Mouse (Mus musculus) neural tube, embryonic 15.5 days (tissue): ENCODE measurements around the gene Macf1. TPM values are rescaled to one million over a fixed set of nuclear protein-coding genes. Genes with fewer than 3 reads are reported as not detected.
"Not testable (repeated sequence)": the region's sequence is repeated elsewhere in the genome, so short reads cannot be mapped to it uniquely, and the experiment has no call there.

Experiments
- ATAC-seq: fragments of 200-750 bp; cut with Nextera tagmentation; 2 replicates; pipeline ENCODE4 v1.8.0; 2017; ENCODE audit warnings: mild to moderate bottlenecking, moderate TSS enrichment, moderate library complexity; ENCODE audit not compliant: low FRiP score
- H3K27ac ChIP-seq: fragments of 300-500 bp; sonication (generic); replicated peaks from 2 replicates; pipeline ENCODE4 v1.5.1; 2015; ENCODE audit warnings: mild to moderate bottlenecking, inconsistent platforms
- H3K27me3 ChIP-seq: fragments of 300-500 bp; sonication (generic); replicated peaks from 2 replicates; pipeline ENCODE4 v1.6.1; 2015; ENCODE audit warnings: inconsistent platforms
- H3K36me3 ChIP-seq: fragments of 300-500 bp; sonication (generic); 2 replicates; pipeline ENCODE4 v1.6.1; 2015; ENCODE audit warnings: inconsistent platforms
- H3K4me1 ChIP-seq: fragments of 300-500 bp; sonication (generic); 2 replicates; pipeline ENCODE4 v1.6.1; 2015; ENCODE audit warnings: inconsistent platforms
- H3K4me2 ChIP-seq: fragments of 300-500 bp; sonication (generic); 2 replicates; pipeline ENCODE4 v1.6.1; 2015; ENCODE audit warnings: inconsistent platforms, mild to moderate bottlenecking, moderate library complexity
- H3K4me3 ChIP-seq: fragments of 300-500 bp; sonication (generic); replicated peaks from 2 replicates; pipeline ENCODE4 v1.5.1; 2015; ENCODE audit warnings: mild to moderate bottlenecking, inconsistent platforms
- H3K9ac ChIP-seq: fragments of 300-500 bp; sonication (generic); replicated peaks from 2 replicates; pipeline ENCODE4 v1.6.1; 2015; ENCODE audit warnings: mild to moderate bottlenecking, inconsistent platforms
- H3K9me3 ChIP-seq: fragments of 300-500 bp; sonication (generic); replicated peaks from 2 replicates; pipeline ENCODE4 v1.6.1; 2016; ENCODE audit warnings: inconsistent platforms
- WGBS: fragments of 180-500 bp; shearing (Covaris S2); methylation state at CpG from one replicate; pipeline ENCODE4 v1.1.7; 2015; ENCODE audit warnings: mixed read lengths; 5-methylcytosine and 5-hydroxymethylcytosine counted together
- polyA plus RNA-seq: library from polyadenylated mRNA; unstranded; fragments of >200 nt; fragmentation: Nextera tagmentation; extraction: Ambion mirVana; gene quantifications from 2 replicates; pipeline ENCODE4 v1.2.1, GENCODE M21; 2015

Macf1 gene
- polyA plus RNA-seq, 1 experiment from 2014 or later, result 62.6 TPM

- Histone ChIP-seq H3K4me2 (peak overlapping the region; percentile 5; the same call in 1 of the 2 replicates), H3K9ac (no peak overlapping the region), H3K4me1 (peaks cover 73% of the 10 kb centered on the region), H3K36me3 (no peaks in the 10 kb centered on the region), H3K4me3 (no peak overlapping the region), H3K27ac (peak overlapping the region; percentile 95), H3K9me3 (no peaks in the 10 kb centered on the region), H3K27me3 (no peaks in the 10 kb centered on the region)
- ATAC-seq, result no peak
- WGBS, result 79% methylated on average over 1 of the region's 1 CpGs
These were observed 17.6 kb downstream of the Macf1 start for GRCm38 (mm10) chr4:123666517-123666916.

GRCm38 (mm10) chr4:123665681-123666278 is 18.4 kb downstream of the Macf1 start:
- Histone ChIP-seq H3K4me2 (peak overlapping the region; percentile 85), H3K4me1 (peaks cover 73% of the 10 kb centered on the region), H3K9me3 (no peaks in the 10 kb centered on the region), H3K36me3 (no peaks in the 10 kb centered on the region), H3K4me3 (peak overlapping the region; percentile 75), H3K27me3 (no peaks in the 10 kb centered on the region), H3K9ac (peak overlapping the region; percentile 83), H3K27ac (peak overlapping the region; percentile 95)
- WGBS, result 32% methylated on average over 11 of the region's 11 CpGs
- ATAC-seq, result no peak

- under 1% methylated on average over 53 of the region's 58 CpGs for WGBS
- H3K4me2 ChIP-seq, result peak overlapping the region; percentile 85
- peaks cover 66% of the 10 kb centered on the region for H3K4me1 ChIP-seq
- peak overlapping the region; percentile 83 for H3K9ac ChIP-seq
- peak overlapping the region; percentile 75 for H3K4me3 ChIP-seq
- H3K27ac ChIP-seq, result peak overlapping the region; percentile 95
- H3K27me3 ChIP-seq, result no peaks in the 10 kb centered on the region
- H3K9me3 ChIP-seq, result no peaks in the 10 kb centered on the region
- peak; percentile 1; the same call in 1 of the 2 replicates for ATAC-seq
- H3K36me3 ChIP-seq, result no peaks in the 10 kb centered on the region
These were observed 19.1 kb downstream of the Macf1 start for GRCm38 (mm10) chr4:123664951-123665661.

- under 1% methylated on average over 92 of the region's 125 CpGs for WGBS
- no peaks in the 10 kb centered on the region for H3K9me3 ChIP-seq
- no peaks in the 10 kb centered on the region for H3K36me3 ChIP-seq
- H3K9ac ChIP-seq, result peak overlapping the region; percentile 83
- no peaks in the 10 kb centered on the region for H3K27me3 ChIP-seq
- H3K27ac ChIP-seq, result peak overlapping the region; percentile 95
- peak overlapping the region; percentile 75 for H3K4me3 ChIP-seq
- H3K4me2 ChIP-seq, result peak overlapping the region; percentile 85
- peak; percentile 71 for ATAC-seq
- H3K4me1 ChIP-seq, result peaks cover 61% of the 10 kb centered on the region
These were observed 19.9 kb downstream of the Macf1 start for GRCm38 (mm10) chr4:123664021-123664950.

- Histone ChIP-seq H3K9me3 (no peaks in the 10 kb centered on the region), H3K4me3 (peak overlapping the region; percentile 75), H3K4me2 (peak overlapping the region; percentile 85), H3K36me3 (no peaks in the 10 kb centered on the region), H3K9ac (peak overlapping the region; percentile 83), H3K27ac (peak overlapping the region; percentile 95), H3K27me3 (no peaks in the 10 kb centered on the region), H3K4me1 (peaks cover 61% of the 10 kb centered on the region)
- no peak for ATAC-seq
- 1% methylated on average over 12 of the region's 12 CpGs for WGBS
These were observed 20.5 kb downstream of the Macf1 start for GRCm38 (mm10) chr4:123663688-123663965.

- H3K27me3 ChIP-seq, result no peaks in the 10 kb centered on the region
- H3K4me2 ChIP-seq, result peak overlapping the region; percentile 85
- no peaks in the 10 kb centered on the region for H3K36me3 ChIP-seq
- ATAC-seq, result no peak
- no peaks in the 10 kb centered on the region for H3K9me3 ChIP-seq
- WGBS, result 5% methylated on average over 15 of the region's 15 CpGs
- peaks cover 61% of the 10 kb centered on the region for H3K4me1 ChIP-seq
- peak overlapping the region; percentile 95 for H3K27ac ChIP-seq
- H3K9ac ChIP-seq, result peak overlapping the region; percentile 83
- H3K4me3 ChIP-seq, result peak overlapping the region; percentile 75
These were observed 21.1 kb downstream of the Macf1 start for GRCm38 (mm10) chr4:123662914-123663687.

GRCm38 (mm10) chr4:123658175-123658574 is 26.0 kb downstream of the Macf1 start:
- Histone ChIP-seq H3K27me3 (no peaks in the 10 kb centered on the region), H3K27ac (no peak overlapping the region), H3K4me3 (no peak overlapping the region)

GRCm38 (mm10) chr4:123655245-123655644 is 28.9 kb downstream of the Macf1 start:
- ATAC-seq, result no peak
- H3K9ac ChIP-seq, result no peak overlapping the region
- H3K4me3 ChIP-seq, result no peak overlapping the region
- 96% methylated on average over 5 of the region's 5 CpGs for WGBS
- H3K27ac ChIP-seq, result no peak overlapping the region
- H3K4me1 ChIP-seq, result no peaks in the 10 kb centered on the region
- H3K4me2 ChIP-seq, result no peak overlapping the region
- no peaks in the 10 kb centered on the region for H3K27me3 ChIP-seq
- H3K36me3 ChIP-seq, result no peaks in the 10 kb centered on the region
- no peaks in the 10 kb centered on the region for H3K9me3 ChIP-seq

More at GRCm38 (mm10) chr4:123658175-123658574, 26.0 kb downstream of the Macf1 start:
- H3K9me3 ChIP-seq, result no peaks in the 10 kb centered on the region
- no peak overlapping the region for H3K4me2 ChIP-seq
- H3K9ac ChIP-seq, result no peak overlapping the region
- ATAC-seq, result no peak
- 89% methylated on average over 1 of the region's 1 CpGs for WGBS
- H3K4me1 ChIP-seq, result peaks cover 24% of the 10 kb centered on the region
- H3K36me3 ChIP-seq, result no peaks in the 10 kb centered on the region

- Histone ChIP-seq H3K36me3 (no peaks in the 10 kb centered on the region), H3K27me3 (no peaks in the 10 kb centered on the region), H3K27ac (no peak overlapping the region), H3K9me3 (no peaks in the 10 kb centered on the region), H3K4me3 (no peak overlapping the region), H3K4me1 (no peaks in the 10 kb centered on the region), H3K4me2 (no peak overlapping the region), H3K9ac (no peak overlapping the region)
- WGBS, result 98% methylated on average over 4 of the region's 4 CpGs
- no peak for ATAC-seq
These were observed 29.6 kb downstream of the Macf1 start for GRCm38 (mm10) chr4:123654566-123654965.

GRCm38 (mm10) chr4:123653446-123653845 is 30.7 kb downstream of the Macf1 start:
- WGBS, result 91% methylated on average over 5 of the region's 5 CpGs
- not testable (repeated sequence) for ATAC-seq, H3K36me3 ChIP-seq, H3K27me3 ChIP-seq, H3K4me1 ChIP-seq, H3K4me2 ChIP-seq, H3K4me3 ChIP-seq, H3K9me3 ChIP-seq, H3K9ac ChIP-seq, H3K27ac ChIP-seq

GRCm38 (mm10) chr4:123652130-123652529 is 32.0 kb downstream of the Macf1 start:
- no peak for ATAC-seq
- WGBS, result 85% methylated on average over 3 of the region's 3 CpGs

More at GRCm38 (mm10) chr4:123652130-123652529, 32.0 kb downstream of the Macf1 start:
- no peaks in the 10 kb centered on the region for H3K9me3 ChIP-seq
- H3K9ac ChIP-seq, result no peak overlapping the region
- no peaks in the 10 kb centered on the region for H3K4me1 ChIP-seq
- H3K4me3 ChIP-seq, result no peak overlapping the region
- H3K36me3 ChIP-seq, result no peaks in the 10 kb centered on the region
- no peak overlapping the region for H3K27ac ChIP-seq
- no peak overlapping the region for H3K4me2 ChIP-seq
- no peaks in the 10 kb centered on the region for H3K27me3 ChIP-seq
